Mouse (Mus musculus) large intestine, adult 2 months (tissue): Measurements from ENCODE around the gene Gm10775. TPM values are rescaled to one million over a fixed set of nuclear protein-coding genes. Genes with fewer than 3 reads are reported as not detected.

Source experiments
- polyA plus RNA-seq: library from polyadenylated mRNA; depleted of rRNA; stranded (reverse); fragments of >200 nt; gene quantifications from 2 replicates; pipeline ENCODE4 v1.2.3, GENCODE M21; 2012; rRNA removed

Gm10775 gene
- polyA plus RNA-seq, 1 experiment, result not detected

Other genes starting within 250 kb of the Gm10775 start
- not detected in 2 replicates for gene Spata31d1c, start 226.5 kb upstream of the Gm10775 start, polyA plus RNA-seq
- not detected in 2 replicates for gene Prss47, start 206.8 kb upstream of the Gm10775 start, polyA plus RNA-seq
- gene Mfsd14b, start 146.6 kb upstream of the Gm10775 start, polyA plus RNA-seq, result 15.3 and 24.0 TPM in 2 replicates
- not detected in 2 replicates for gene Olfr465-ps1, start 121.5 kb upstream of the Gm10775 start, polyA plus RNA-seq
- not detected in 2 replicates for gene Olfr466, start 109.3 kb upstream of the Gm10775 start, polyA plus RNA-seq
- gene Nlrp4f, start 53.6 kb upstream of the Gm10775 start, polyA plus RNA-seq, result not detected in 2 replicates
- gene Zfp369, start 19.3 kb downstream of the Gm10775 start, polyA plus RNA-seq, result 7.7 and 10.2 TPM in 2 replicates